Mouse (Mus musculus): ENCODE data around the gene Adgra3.
A peak's percentile ranks its signal among the peaks of the same experiment; 100 is the strongest.

- TF ChIP-seq POLR2A (IDR thresholded peaks at IDR 0.05; ENCODE audit: insufficient read depth, low read depth, low read length) (no peak), CTCF (IDR thresholded peaks at IDR 0.05) (no peak), EP300 (IDR thresholded peaks at IDR 0.05; ENCODE audit: insufficient read depth, low read depth, low read length) (0 out of 2 replicates have a peak, but pooled peaks have one; percentile 24)
These were observed 9.8 kb downstream of the Adgra3 start for GRCm38 (mm10) chr5:50048960-50049359.
